Mouse (Mus musculus) testis, adult 2 months (tissue): Measurements from ENCODE around the gene Pmf1. TPM values are rescaled to one million over a fixed set of nuclear protein-coding genes. Genes with fewer than 3 reads are reported as not detected.

Experiments
- H3K27ac ChIP-seq: fragments of 200-500 bp; 2 replicates; pipeline ENCODE4 v1.5.1; 2012; ENCODE audit warnings: low read depth, low read length; ENCODE audit not compliant: control insufficient read depth, insufficient read depth
- H3K27me3 ChIP-seq: fragments of 200-500 bp; 2 replicates; pipeline ENCODE4 v1.6.1; 2012; ENCODE audit warnings: mild to moderate bottlenecking, low read length, moderate library complexity; ENCODE audit not compliant: control insufficient read depth, insufficient read depth
- H3K36me3 ChIP-seq: fragments of 200-500 bp; 2 replicates; pipeline ENCODE4 v1.6.1; 2012; ENCODE audit warnings: mild to moderate bottlenecking, low read length; ENCODE audit not compliant: control insufficient read depth, insufficient read depth
- H3K4me1 ChIP-seq: fragments of 200-500 bp; 2 replicates; pipeline ENCODE4 v1.6.1; 2012; ENCODE audit warnings: low read length; ENCODE audit not compliant: control insufficient read depth, insufficient read depth
- H3K4me3 ChIP-seq: fragments of 200-500 bp; 2 replicates; pipeline ENCODE4 v1.5.1; 2012; ENCODE audit warnings: low read depth, mild to moderate bottlenecking, low read length, moderate library complexity, mixed read lengths; ENCODE audit not compliant: control insufficient read depth
- CTCF ChIP-seq: fragments of 200-500 bp; IDR thresholded peaks from 2 replicates; pipeline ENCODE4 v1.5.1; 2012; ENCODE audit warnings: low read depth, mild to moderate bottlenecking, inconsistent platforms, low read length, moderate library complexity; ENCODE audit not compliant: control insufficient read depth, insufficient read depth, insufficient replicate concordance
- POLR2A ChIP-seq: fragments of 200-500 bp; IDR thresholded peaks from 2 replicates; pipeline ENCODE4 v1.6.1; 2012; ENCODE audit warnings: low read depth, mild to moderate bottlenecking, inconsistent platforms, low read length, moderate library complexity; ENCODE audit not compliant: control insufficient read depth
- polyA plus RNA-seq: library from polyadenylated mRNA; depleted of rRNA; stranded (reverse); fragments of >200 nt; gene quantifications from 2 replicates; pipeline ENCODE4 v1.2.3, GENCODE M21; 2012

Pmf1 gene
- polyA plus RNA-seq, 1 experiment = 27.9 TPM

GRCm38 (mm10) chr3:88415668-88416067, 5.5 kb upstream of the Pmf1 start:
- peaks cover 3% of the 10 kb centered on the region; the same call in 1 of the 2 replicates for H3K4me1 ChIP-seq
- no peaks in the 10 kb centered on the region for H3K27me3 ChIP-seq
- H3K36me3 ChIP-seq = peaks cover 4% of the 10 kb centered on the region
- H3K4me3 ChIP-seq = no peak overlapping the region
- no peak overlapping the region for H3K27ac ChIP-seq
- TF ChIP-seq CTCF (no peak), POLR2A (no peak)

GRCm38 (mm10) chr3:88412636-88413035, 2.5 kb upstream of the Pmf1 start:
- no peak for TF ChIP-seq CTCF
- TF ChIP-seq POLR2A = no peak
- Histone ChIP-seq H3K36me3 (no peaks in the 10 kb centered on the region; the same call in 1 of the 2 replicates), H3K4me3 (no peak overlapping the region), H3K27ac (no peak overlapping the region), H3K27me3 (no peaks in the 10 kb centered on the region), H3K4me1 (peaks cover 9% of the 10 kb centered on the region)

- Histone ChIP-seq H3K36me3 (no peaks in the 10 kb centered on the region), H3K4me3 (no peak overlapping the region), H3K27me3 (no peaks in the 10 kb centered on the region), H3K4me1 (peaks cover 9% of the 10 kb centered on the region), H3K27ac (no peak overlapping the region)
- TF ChIP-seq POLR2A (no peak), CTCF (no peak)
Measured at GRCm38 (mm10) chr3:88411681-88412080, 1.6 kb upstream of the Pmf1 start.

GRCm38 (mm10) chr3:88410645-88411031, 507 bp upstream of the Pmf1 start:
- H3K36me3 ChIP-seq = no peaks in the 10 kb centered on the region
- H3K4me3 ChIP-seq = peak overlapping the region; percentile 61

GRCm38 (mm10) chr3:88408953-88409352, 1.2 kb downstream of the Pmf1 start:
- no peak overlapping the region for H3K4me3 ChIP-seq
- TF ChIP-seq POLR2A (no peak), CTCF (no peak)
- H3K4me1 ChIP-seq = peaks cover 9% of the 10 kb centered on the region
- H3K27me3 ChIP-seq = no peaks in the 10 kb centered on the region
- H3K27ac ChIP-seq = no peak overlapping the region
- H3K36me3 ChIP-seq = no peaks in the 10 kb centered on the region; the same call in 1 of the 2 replicates

More at GRCm38 (mm10) chr3:88410645-88411031, 507 bp upstream of the Pmf1 start:
- TF ChIP-seq POLR2A = no peak
- TF ChIP-seq CTCF = no peak
- H3K27me3 ChIP-seq = no peaks in the 10 kb centered on the region
- H3K4me1 ChIP-seq = peaks cover 9% of the 10 kb centered on the region
- H3K27ac ChIP-seq = peak overlapping the region; percentile 54

GRCm38 (mm10) chr3:88407529-88407928, 2.6 kb downstream of the Pmf1 start:
- Histone ChIP-seq H3K4me1 (peaks cover 9% of the 10 kb centered on the region), H3K27me3 (no peaks in the 10 kb centered on the region), H3K36me3 (no peaks in the 10 kb centered on the region; the same call in 1 of the 2 replicates), H3K4me3 (no peak overlapping the region), H3K27ac (no peak overlapping the region)
- TF ChIP-seq POLR2A (no peak), CTCF (no peak)

GRCm38 (mm10) chr3:88407090-88407489, 3.0 kb downstream of the Pmf1 start:
- H3K36me3 ChIP-seq = no peaks in the 10 kb centered on the region; the same call in 1 of the 2 replicates
- H3K4me3 ChIP-seq = no peak overlapping the region
- no peak overlapping the region for H3K27ac ChIP-seq
- H3K27me3 ChIP-seq = no peaks in the 10 kb centered on the region
- TF ChIP-seq CTCF (peak; percentile 41; the same call in 1 of the 2 replicates), POLR2A (no peak)
- H3K4me1 ChIP-seq = peaks cover 9% of the 10 kb centered on the region

- TF ChIP-seq POLR2A = no peak
- no peak for TF ChIP-seq CTCF
- Histone ChIP-seq H3K36me3 (no peaks in the 10 kb centered on the region; the same call in 1 of the 2 replicates), H3K4me3 (no peak overlapping the region), H3K27ac (no peak overlapping the region), H3K4me1 (0 out of 2 replicates have a peak, but pooled peaks cover 2% of the 10 kb centered on the region), H3K27me3 (no peaks in the 10 kb centered on the region)
Measured at GRCm38 (mm10) chr3:88403522-88404230, 6.5 kb downstream of the Pmf1 start.
